Mouse (Mus musculus) lung, embryonic 14.5 days (tissue): ENCODE measurements around the gene Gja1. TPM values are rescaled to one million over a fixed set of nuclear protein-coding genes. Genes with fewer than 3 reads are reported as not detected.

Source experiments
- ATAC-seq: fragments of 200-750 bp; cut with Nextera tagmentation; 2 replicates; pipeline ENCODE4 v1.8.0; 2017; ENCODE audit warnings: mild to moderate bottlenecking, moderate TSS enrichment, moderate library complexity; ENCODE audit not compliant: insufficient read depth
- DNase-seq: peaks from one replicate; pipeline ENCODE4 v3.0.0-alpha.2; 2015
- H3K27ac ChIP-seq: fragments of 300-500 bp; sonication (generic); 2 replicates; pipeline ENCODE4 v1.5.1; 2014; ENCODE audit warnings: low read depth, mild to moderate bottlenecking, moderate library complexity
- H3K27me3 ChIP-seq: fragments of 300-500 bp; sonication (generic); 2 replicates; pipeline ENCODE4 v1.6.1; 2014; ENCODE audit warnings: low read length, control low read depth; ENCODE audit not compliant: insufficient read depth
- H3K36me3 ChIP-seq: fragments of 300-500 bp; sonication (generic); 2 replicates; pipeline ENCODE4 v1.6.1; 2014; ENCODE audit warnings: control low read depth; ENCODE audit not compliant: insufficient read depth
- H3K4me1 ChIP-seq: fragments of 300-500 bp; sonication (generic); 2 replicates; pipeline ENCODE4 v1.6.1; 2014; ENCODE audit warnings: antibody characterized with exemption, control low read depth; ENCODE audit not compliant: insufficient read depth
- H3K4me2 ChIP-seq: fragments of 300-500 bp; sonication (generic); 2 replicates; pipeline ENCODE4 v1.6.1; 2014; ENCODE audit warnings: mild to moderate bottlenecking
- H3K4me3 ChIP-seq: fragments of 300-500 bp; sonication (generic); 2 replicates; pipeline ENCODE4 v1.5.1; 2014; ENCODE audit warnings: low read depth, low read length
- H3K9ac ChIP-seq: fragments of 300-500 bp; sonication (generic); 2 replicates; pipeline ENCODE4 v1.6.1; 2014
- H3K9me3 ChIP-seq: fragments of 300-500 bp; sonication (generic); 2 replicates; pipeline ENCODE4 v1.6.1; 2016; ENCODE audit warnings: low read depth, low read length, control low read depth
- CTCF ChIP-seq: IDR thresholded peaks from 2 replicates; pipeline ENCODE4 v1.5.1; 2016; ENCODE audit warnings: antibody characterized with exemption, low read depth
- WGBS: fragments of 180-500 bp; shearing (Covaris S2); extraction: QIAGEN DNeasy Blood & Tissue Kit; methylation state at CpG from one replicate; pipeline ENCODE4 v1.1.7; 2014; 5-methylcytosine and 5-hydroxymethylcytosine counted together
- polyA plus RNA-seq: library from polyadenylated mRNA; unstranded; fragments of >200 nt; fragmentation: Nextera tagmentation; extraction: Ambion mirVana; gene quantifications from 2 replicates; pipeline ENCODE4 v1.2.1, GENCODE M21; 2014

Gja1 gene
- 114 and 118 TPM in 2 replicates for polyA plus RNA-seq

DNA sequence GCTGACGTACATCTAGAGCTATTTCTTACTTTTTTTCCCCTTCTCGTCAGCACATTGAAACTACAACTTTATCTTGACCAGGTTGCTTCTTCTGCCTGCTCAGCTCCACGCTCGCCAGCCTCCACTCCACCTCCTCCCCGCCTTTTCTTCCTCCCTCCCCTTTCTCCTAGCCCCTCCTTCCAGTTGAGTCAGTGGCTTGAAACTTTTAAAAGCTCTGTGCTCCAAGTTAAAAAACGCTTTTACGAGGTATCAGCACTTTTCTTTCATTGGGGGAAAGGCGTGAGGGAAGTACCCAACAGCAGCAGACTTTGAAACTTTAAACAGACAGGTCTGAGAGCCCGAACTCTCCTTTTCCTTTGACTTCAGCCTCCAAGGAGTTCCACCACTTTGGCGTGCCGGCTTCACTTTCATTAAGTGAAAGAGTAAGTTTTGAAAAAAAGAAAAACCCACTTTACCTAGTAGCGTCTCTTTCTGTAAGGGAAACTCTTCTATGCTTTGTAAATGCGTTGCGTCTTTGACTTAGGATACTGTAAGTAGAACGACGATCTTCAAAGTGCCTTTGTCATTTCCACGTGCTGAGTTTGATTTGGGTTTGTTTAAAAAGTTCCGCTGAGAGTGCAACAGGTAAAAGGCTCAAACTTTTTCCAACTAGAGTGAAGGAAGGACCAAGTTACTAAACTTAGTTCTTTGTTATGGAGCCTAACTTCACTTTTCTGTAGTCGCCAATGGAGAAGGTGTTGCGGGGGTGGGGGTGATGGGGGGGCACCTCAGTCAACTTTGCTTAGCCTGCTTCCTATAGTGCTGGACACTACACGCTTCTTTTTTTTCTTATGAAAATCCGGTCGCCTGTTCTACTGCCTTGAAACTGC lies at the start of gene Gja1:
TSS of gene Gja1 (plus strand) at position 234 of the 869 bp plus-strand sequence.
- 0% methylated on average over 23 of the region's 23 CpGs for WGBS
- TF ChIP-seq CTCF: no peak
- ATAC-seq: peak; percentile 70
- Histone ChIP-seq H3K9me3 (no peaks in the 10 kb centered on the region), H3K27ac (peak within 1 kb of the TSS; percentile 93), H3K4me2 (peak within 1 kb of the TSS; percentile 80), H3K4me3 (peak within 1 kb of the TSS; percentile 67), H3K27me3 (no peaks in the 10 kb centered on the region), H3K9ac (peak within 1 kb of the TSS; percentile 85), H3K4me1 (peaks cover 3% of the 10 kb centered on the region), H3K36me3 (no peaks in the 10 kb centered on the region)
- peak; percentile 85 for DNase-seq

DNA sequence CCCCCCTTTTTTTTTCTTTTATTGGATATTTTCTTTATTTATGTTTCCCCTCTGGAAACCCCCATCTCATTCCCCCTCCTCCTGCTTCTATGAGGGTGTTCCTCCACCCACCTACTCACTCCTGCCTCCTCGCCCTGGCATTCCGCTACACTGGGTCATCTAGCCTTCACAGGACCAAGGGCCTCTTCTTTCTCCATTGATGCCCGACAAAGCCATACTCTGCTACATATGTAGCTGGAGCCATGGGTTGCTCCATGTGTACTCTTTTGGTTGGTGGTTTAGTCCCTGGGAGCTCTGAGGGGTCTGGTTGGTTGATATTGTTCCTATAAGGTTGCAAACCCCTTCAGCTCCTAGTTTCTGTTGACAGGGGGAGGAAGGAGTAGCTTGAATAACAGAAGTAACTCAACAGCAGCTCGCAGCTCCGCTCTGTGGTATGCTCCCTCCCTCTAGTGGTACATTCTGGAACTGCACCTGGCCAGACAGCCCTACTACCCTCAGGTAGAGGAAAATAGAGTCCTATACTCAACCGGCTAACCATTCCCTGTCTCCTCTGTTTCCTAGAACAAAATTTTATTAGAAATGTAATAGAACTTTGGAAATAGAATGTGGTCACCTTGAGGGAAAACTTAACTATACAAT lies 38.2 kb upstream of the Gja1 start:
- DNase-seq: peak; percentile 91
- H3K4me1 ChIP-seq: no peaks in the 10 kb centered on the region
- no peak overlapping the region for H3K4me2 ChIP-seq
- TF ChIP-seq CTCF: peak; percentile 97
- H3K36me3 ChIP-seq: no peaks in the 10 kb centered on the region
- no peak overlapping the region for H3K27ac ChIP-seq
- H3K4me3 ChIP-seq: no peak overlapping the region
- peak; percentile 92 for ATAC-seq
- H3K9me3 ChIP-seq: no peaks in the 10 kb centered on the region
- H3K9ac ChIP-seq: no peak overlapping the region
- WGBS: 45% methylated on average over 6 of the region's 6 CpGs
- no peaks in the 10 kb centered on the region for H3K27me3 ChIP-seq

DNA sequence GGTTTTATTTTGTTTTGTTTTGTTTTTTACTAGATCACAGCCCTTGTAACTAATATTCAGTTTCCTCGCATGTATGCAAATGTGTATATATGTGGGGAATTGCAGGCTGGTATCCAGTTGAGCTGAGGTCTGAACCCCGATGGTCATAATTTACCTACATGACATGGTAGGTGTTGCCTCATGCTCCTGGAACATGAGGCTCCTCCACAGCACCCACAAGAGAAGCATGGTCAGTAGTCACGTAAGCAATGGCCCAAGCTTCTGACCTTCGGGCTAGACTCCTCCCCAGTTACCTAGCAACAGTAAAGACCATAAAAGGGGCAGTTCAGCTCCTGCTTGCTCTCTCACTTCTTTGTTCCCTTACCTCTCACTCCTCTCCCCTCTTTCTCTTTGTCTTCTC lies 16.7 kb upstream of the Gja1 start:
- ATAC-seq: no peak
- no peak for DNase-seq
- Histone ChIP-seq H3K4me3 (no peak overlapping the region), H3K36me3 (no peaks in the 10 kb centered on the region), H3K9ac (no peak overlapping the region), H3K4me2 (no peak overlapping the region), H3K4me1 (no peaks in the 10 kb centered on the region), H3K27me3 (no peaks in the 10 kb centered on the region), H3K9me3 (no peaks in the 10 kb centered on the region), H3K27ac (no peak overlapping the region)
- 70% methylated on average over 4 of the region's 4 CpGs for whole genome bisulfite sequencing
- no peak for TF ChIP-seq CTCF

DNA sequence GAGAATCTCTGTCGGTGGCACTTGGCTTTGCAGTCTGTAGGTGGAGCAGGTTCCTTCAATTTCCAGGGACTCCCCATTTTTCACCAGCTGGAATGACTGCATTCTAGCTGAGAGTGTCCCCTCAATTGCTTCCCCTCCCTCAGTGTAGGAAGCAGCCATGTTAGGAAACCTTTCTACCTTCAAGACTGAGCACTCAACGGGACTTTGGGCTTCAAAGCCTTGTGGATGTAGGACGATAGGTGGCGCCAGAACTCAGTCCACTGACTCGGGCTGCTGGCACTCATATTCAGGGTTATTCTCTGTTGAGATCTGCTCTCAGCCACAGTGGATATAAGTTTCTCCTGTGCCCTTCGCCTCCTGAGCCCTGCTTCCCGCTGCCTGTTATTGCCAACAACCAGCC lies 8.1 kb upstream of the Gja1 start:
- peak; percentile 90 for DNase-seq
- Histone ChIP-seq H3K4me3 (no peak overlapping the region), H3K9ac (no peak overlapping the region), H3K4me1 (no peaks in the 10 kb centered on the region), H3K9me3 (no peaks in the 10 kb centered on the region), H3K36me3 (no peaks in the 10 kb centered on the region), H3K27ac (no peak overlapping the region), H3K27me3 (no peaks in the 10 kb centered on the region), H3K4me2 (no peak overlapping the region)
- 19% methylated on average over 7 of the region's 7 CpGs for WGBS
- peak; percentile 88 for TF ChIP-seq CTCF
- peak; percentile 65; the same call in 1 of the 2 replicates for ATAC-seq

DNA sequence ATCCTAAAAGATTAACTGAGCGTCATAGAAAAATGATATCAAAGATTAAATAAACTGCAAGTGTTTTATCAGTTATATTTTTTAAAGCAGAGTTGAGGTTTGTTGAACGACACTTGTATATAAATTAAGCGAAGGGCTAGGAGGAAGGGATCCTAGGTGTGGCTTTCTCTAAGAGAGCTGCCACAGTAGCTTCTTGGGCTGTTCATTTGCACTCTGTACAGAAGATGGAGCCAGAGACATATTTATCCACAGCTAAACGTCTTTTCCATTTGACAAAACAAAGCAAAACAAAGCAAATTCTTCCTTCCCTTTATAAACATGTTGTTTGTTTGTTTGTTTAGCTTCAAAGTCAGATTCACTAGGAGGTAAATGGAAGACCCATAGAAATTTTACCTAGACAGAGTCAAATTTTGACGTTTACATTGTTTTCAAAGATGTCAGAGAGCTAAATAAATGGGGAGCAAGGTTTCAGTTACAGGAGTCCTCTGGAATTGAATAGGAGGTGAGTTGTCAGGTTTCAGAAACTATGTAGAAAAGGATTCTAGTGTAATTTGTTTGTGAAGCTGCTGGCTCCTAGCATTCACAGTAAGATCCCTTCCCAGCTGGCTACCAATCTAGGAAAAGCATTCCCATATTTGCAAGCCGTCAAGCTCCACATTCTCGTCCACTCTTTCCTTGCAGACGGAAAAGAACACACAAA lies 4.0 kb upstream of the Gja1 start:
- H3K36me3 ChIP-seq: no peaks in the 10 kb centered on the region
- DNase-seq: peak; percentile 79
- no peak for ATAC-seq
- H3K4me1 ChIP-seq: peaks cover 3% of the 10 kb centered on the region; the same call in 1 of the 2 replicates
- H3K9me3 ChIP-seq: no peaks in the 10 kb centered on the region
- TF ChIP-seq CTCF: peak; percentile 63
- H3K4me2 ChIP-seq: 0 out of 2 replicates have a peak overlapping the region, but pooled peaks have one; percentile 31
- H3K9ac ChIP-seq: no peak overlapping the region
- no peak overlapping the region for H3K4me3 ChIP-seq
- no peaks in the 10 kb centered on the region for H3K27me3 ChIP-seq
- 13% methylated on average over 8 of the region's 8 CpGs for WGBS
- H3K27ac ChIP-seq: no peak overlapping the region

DNA sequence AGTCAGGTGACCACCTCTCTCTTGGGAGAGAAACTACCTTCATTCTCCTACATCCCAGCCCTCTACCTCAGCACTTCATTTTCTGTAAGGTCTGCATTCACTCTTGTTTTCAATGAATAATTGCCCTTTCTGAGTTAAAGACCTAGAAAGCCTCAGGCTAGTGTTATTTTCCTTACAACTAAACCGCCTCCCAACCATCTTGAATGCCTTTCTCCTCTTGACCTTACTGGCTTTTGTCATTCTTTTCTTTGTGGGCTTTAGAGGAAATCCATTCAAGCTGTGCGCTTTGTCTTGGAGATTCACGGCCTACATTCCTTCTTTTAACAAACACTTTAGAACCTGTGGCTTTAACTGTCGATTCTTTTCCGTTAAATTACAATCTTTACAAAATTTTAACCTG lies 3.0 kb upstream of the Gja1 start:
- H3K4me1 ChIP-seq: peaks cover 3% of the 10 kb centered on the region; the same call in 1 of the 2 replicates
- H3K4me2 ChIP-seq: no peak overlapping the region
- no peak overlapping the region for H3K9ac ChIP-seq
- TF ChIP-seq CTCF: no peak
- WGBS: 51% methylated on average over 5 of the region's 5 CpGs
- H3K27ac ChIP-seq: no peak overlapping the region
- no peak for ATAC-seq
- DNase-seq: no peak
- H3K4me3 ChIP-seq: no peak overlapping the region
- no peaks in the 10 kb centered on the region for H3K9me3 ChIP-seq
- H3K27me3 ChIP-seq: no peaks in the 10 kb centered on the region
- H3K36me3 ChIP-seq: no peaks in the 10 kb centered on the region
